Mouse (Mus musculus): ENCODE results near the gene Entpd2. TPM values are rescaled to one million over a fixed set of nuclear protein-coding genes. Genes with fewer than 3 reads are reported as not detected.

Entpd2 gene
- polyA plus RNA-seq, 1 experiment from 2014 or later, result 7.4 TPM

DNA sequence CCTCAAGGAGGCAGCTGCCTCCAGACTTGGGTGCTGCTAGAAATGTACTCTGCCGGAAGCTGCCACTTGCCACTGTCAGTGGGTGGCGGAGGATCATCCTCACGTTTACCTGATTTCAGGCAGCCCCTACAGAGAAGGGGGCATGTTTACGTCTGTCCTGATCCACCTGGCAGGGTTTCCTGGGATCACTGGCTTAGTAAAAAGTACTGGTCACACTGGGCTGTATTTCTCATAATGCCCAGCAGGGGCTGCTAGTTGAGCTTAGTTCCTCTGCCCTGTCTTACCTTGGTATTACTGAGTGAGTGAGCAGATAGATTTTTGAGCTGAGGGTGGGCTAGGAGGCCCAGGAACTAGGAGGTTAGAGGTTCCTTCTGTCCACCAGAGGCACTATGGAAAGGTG lies 19.1 kb upstream of the Entpd2 start:
- Histone ChIP-seq H3K4me2 (ENCODE audit: low read length) (no peak overlapping the region), H3K9me3 (ENCODE audit: control insufficient read depth, low read length) (no peaks in the 10 kb centered on the region), H3K27me3 (replicated peaks; ENCODE audit: control insufficient read depth, insufficient read depth, low read length) (peaks cover 5% of the 10 kb centered on the region; the same call in 1 of the 2 replicates), H3K27ac (ENCODE audit: low read depth, low read length) (no peak overlapping the region), H3K36me3 (ENCODE audit: control insufficient read depth, insufficient read depth, low read length) (no peaks in the 10 kb centered on the region), H3K9ac (ENCODE audit: low read depth, low read length) (no peak overlapping the region), H3K4me1 (ENCODE audit: control insufficient read depth, insufficient read depth, low read depth, low read length) (peaks cover 11% of the 10 kb centered on the region), H3K4me3 (ENCODE audit: low read length) (no peak overlapping the region)
- ATAC-seq, result peak; percentile 43
- 73% methylated on average over 4 of the region's 4 CpGs for WGBS

- no peaks in the 10 kb centered on the region for H3K9me3 ChIP-seq (ENCODE audit: control insufficient read depth, low read length)
- no peak overlapping the region for H3K9ac ChIP-seq (ENCODE audit: low read depth, low read length)
- H3K4me2 ChIP-seq (ENCODE audit: low read length), result no peak overlapping the region
- H3K36me3 ChIP-seq (ENCODE audit: control insufficient read depth, insufficient read depth, low read length), result no peaks in the 10 kb centered on the region
- no peak for ATAC-seq
- no peaks in the 10 kb centered on the region for H3K4me1 ChIP-seq (ENCODE audit: control insufficient read depth, insufficient read depth, low read depth, low read length)
- H3K4me3 ChIP-seq (ENCODE audit: low read length), result no peak overlapping the region
- 78% methylated on average over 5 of the region's 5 CpGs for WGBS
- no peaks in the 10 kb centered on the region for H3K27me3 ChIP-seq (replicated peaks; ENCODE audit: control insufficient read depth, insufficient read depth, low read length)
- no peak overlapping the region for H3K27ac ChIP-seq (ENCODE audit: low read depth, low read length)
Observed at GRCm38 (mm10) chr2:25384492-25384891, 11.2 kb upstream of the Entpd2 start.

GRCm38 (mm10) chr2:25391266-25391665 lies 4.4 kb upstream of the Entpd2 start:
- no peak overlapping the region for H3K9ac ChIP-seq (ENCODE audit: low read depth, low read length)
- WGBS, result 63% methylated on average over 5 of the region's 5 CpGs
- ATAC-seq, result no peak
- H3K27ac ChIP-seq (ENCODE audit: low read depth, low read length), result no peak overlapping the region
- peaks cover 14% of the 10 kb centered on the region for H3K27me3 ChIP-seq (replicated peaks; ENCODE audit: control insufficient read depth, insufficient read depth, low read length)
- peaks cover 15% of the 10 kb centered on the region for H3K4me1 ChIP-seq (ENCODE audit: control insufficient read depth, insufficient read depth, low read depth, low read length)
- H3K9me3 ChIP-seq (ENCODE audit: control insufficient read depth, low read length), result no peaks in the 10 kb centered on the region
- H3K4me2 ChIP-seq (ENCODE audit: low read length), result no peak overlapping the region
- no peak overlapping the region for H3K4me3 ChIP-seq (ENCODE audit: low read length)
- no peaks in the 10 kb centered on the region for H3K36me3 ChIP-seq (ENCODE audit: control insufficient read depth, insufficient read depth, low read length)

- no peaks in the 10 kb centered on the region for H3K36me3 ChIP-seq (ENCODE audit: control insufficient read depth, insufficient read depth, low read length)
- peak overlapping the region; percentile 30; the same call in 1 of the 2 replicates for H3K27ac ChIP-seq (ENCODE audit: low read depth, low read length)
- peaks cover 16% of the 10 kb centered on the region for H3K4me1 ChIP-seq (ENCODE audit: control insufficient read depth, insufficient read depth, low read depth, low read length)
- H3K27me3 ChIP-seq (replicated peaks; ENCODE audit: control insufficient read depth, insufficient read depth, low read length), result peaks cover 37% of the 10 kb centered on the region
- H3K4me3 ChIP-seq (ENCODE audit: low read length), result no peak overlapping the region
- H3K4me2 ChIP-seq (ENCODE audit: low read length), result no peak overlapping the region
- no peak overlapping the region for H3K9ac ChIP-seq (ENCODE audit: low read depth, low read length)
- H3K9me3 ChIP-seq (ENCODE audit: control insufficient read depth, low read length), result no peaks in the 10 kb centered on the region
- ATAC-seq, result peak; percentile 90
- 13% methylated on average over 3 of the region's 3 CpGs for WGBS
Observed at GRCm38 (mm10) chr2:25394281-25395221, 1.1 kb upstream of the Entpd2 start.

DNA sequence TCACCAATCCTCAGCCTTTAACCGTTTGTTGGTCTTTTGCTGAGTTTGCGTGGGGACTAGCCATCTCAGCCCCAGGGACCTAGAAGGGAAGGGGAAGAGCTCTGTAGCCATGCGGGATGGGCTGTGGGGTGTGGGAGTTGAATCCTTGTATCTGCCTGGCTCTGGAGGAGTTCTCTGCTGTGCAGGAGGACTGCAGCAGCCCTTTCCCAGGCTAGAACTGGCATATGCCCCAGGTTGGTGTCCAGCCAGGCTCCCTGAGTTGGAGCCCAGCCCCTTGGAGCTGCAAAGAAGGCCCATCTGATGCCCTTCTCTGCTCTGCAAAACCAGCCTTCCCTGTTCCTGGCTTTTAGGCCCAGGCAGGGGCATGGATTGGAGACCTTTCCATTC lies 916 bp downstream of the Entpd2 start:
- H3K27me3 ChIP-seq (replicated peaks; ENCODE audit: control insufficient read depth, insufficient read depth, low read length), result peaks cover 44% of the 10 kb centered on the region

DNA sequence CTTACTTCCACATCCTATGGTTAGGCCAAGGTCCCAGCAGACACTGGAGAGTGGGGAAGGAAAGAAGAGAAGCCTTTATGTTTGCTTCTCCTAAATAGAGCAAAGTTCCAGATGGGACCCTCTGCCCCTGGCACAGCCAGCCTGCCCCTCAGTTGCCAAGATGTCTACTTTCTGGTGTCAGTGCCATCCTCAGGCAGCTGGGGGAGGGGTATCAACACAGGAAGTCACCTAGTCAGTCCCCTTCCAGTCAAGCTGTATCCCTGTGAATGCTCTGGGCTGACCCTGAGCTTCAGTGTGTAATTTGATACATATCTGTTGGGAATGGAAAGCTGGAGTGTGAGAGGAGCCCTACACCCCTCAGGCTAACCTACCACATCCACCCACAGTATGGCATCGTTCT lies 1.3 kb downstream of the Entpd2 start:
- Histone ChIP-seq H3K4me1 (ENCODE audit: control insufficient read depth, insufficient read depth, low read depth, low read length) (peaks cover 22% of the 10 kb centered on the region), H3K4me3 (ENCODE audit: low read length) (no peak overlapping the region), H3K27ac (ENCODE audit: low read depth, low read length) (no peak overlapping the region), H3K4me2 (ENCODE audit: low read length) (no peak overlapping the region), H3K9me3 (ENCODE audit: control insufficient read depth, low read length) (no peaks in the 10 kb centered on the region), H3K27me3 (replicated peaks; ENCODE audit: control insufficient read depth, insufficient read depth, low read length) (peaks cover 44% of the 10 kb centered on the region), H3K9ac (ENCODE audit: low read depth, low read length) (no peak overlapping the region), H3K36me3 (ENCODE audit: control insufficient read depth, insufficient read depth, low read length) (no peaks in the 10 kb centered on the region)
- 59% methylated on average over 1 of the region's 1 CpGs for WGBS
- no peak for ATAC-seq

More for the DNA sequence above, 916 bp downstream of the Entpd2 start:
- Histone ChIP-seq H3K27ac (ENCODE audit: low read depth, low read length) (no peak overlapping the region), H3K36me3 (ENCODE audit: control insufficient read depth, insufficient read depth, low read length) (no peaks in the 10 kb centered on the region), H3K4me3 (ENCODE audit: low read length) (no peak overlapping the region), H3K4me2 (ENCODE audit: low read length) (peak overlapping the region; percentile 73; the same call in 1 of the 2 replicates), H3K9ac (ENCODE audit: low read depth, low read length) (no peak overlapping the region; the same call in 1 of the 2 replicates), H3K9me3 (ENCODE audit: control insufficient read depth, low read length) (no peaks in the 10 kb centered on the region), H3K4me1 (ENCODE audit: control insufficient read depth, insufficient read depth, low read depth, low read length) (peaks cover 22% of the 10 kb centered on the region)
- 38% methylated on average over 3 of the region's 3 CpGs for WGBS
- no peak for ATAC-seq

DNA sequence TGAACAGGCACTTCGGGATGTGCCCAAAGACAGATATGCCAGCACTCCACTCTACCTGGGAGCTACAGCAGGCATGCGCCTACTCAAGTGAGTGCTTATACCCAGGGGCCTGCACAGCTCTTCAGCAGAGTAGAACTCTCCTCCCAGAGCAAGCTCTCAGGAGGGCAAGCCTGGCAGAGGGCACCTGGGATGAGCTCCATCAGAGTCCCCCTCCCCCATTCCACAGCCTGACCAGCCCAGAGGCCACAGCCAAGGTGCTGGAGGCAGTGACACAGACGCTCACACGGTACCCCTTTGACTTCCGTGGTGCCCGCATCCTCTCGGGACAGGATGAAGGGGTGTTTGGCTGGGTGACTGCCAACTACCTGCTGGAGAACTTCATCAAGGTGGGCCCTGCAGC lies 2.4 kb downstream of the Entpd2 start:
- no peak overlapping the region for H3K27ac ChIP-seq (ENCODE audit: low read depth, low read length)
- peaks cover 44% of the 10 kb centered on the region for H3K27me3 ChIP-seq (replicated peaks; ENCODE audit: control insufficient read depth, insufficient read depth, low read length)
- no peak overlapping the region for H3K4me3 ChIP-seq (ENCODE audit: low read length)
- no peak overlapping the region for H3K9ac ChIP-seq (ENCODE audit: low read depth, low read length)
- no peak overlapping the region for H3K4me2 ChIP-seq (ENCODE audit: low read length)
- H3K9me3 ChIP-seq (ENCODE audit: control insufficient read depth, low read length), result no peaks in the 10 kb centered on the region
- H3K36me3 ChIP-seq (ENCODE audit: control insufficient read depth, insufficient read depth, low read length), result no peaks in the 10 kb centered on the region
- ATAC-seq, result no peak
- H3K4me1 ChIP-seq (ENCODE audit: control insufficient read depth, insufficient read depth, low read depth, low read length), result peaks cover 22% of the 10 kb centered on the region
- 91% methylated on average over 7 of the region's 7 CpGs for WGBS

DNA sequence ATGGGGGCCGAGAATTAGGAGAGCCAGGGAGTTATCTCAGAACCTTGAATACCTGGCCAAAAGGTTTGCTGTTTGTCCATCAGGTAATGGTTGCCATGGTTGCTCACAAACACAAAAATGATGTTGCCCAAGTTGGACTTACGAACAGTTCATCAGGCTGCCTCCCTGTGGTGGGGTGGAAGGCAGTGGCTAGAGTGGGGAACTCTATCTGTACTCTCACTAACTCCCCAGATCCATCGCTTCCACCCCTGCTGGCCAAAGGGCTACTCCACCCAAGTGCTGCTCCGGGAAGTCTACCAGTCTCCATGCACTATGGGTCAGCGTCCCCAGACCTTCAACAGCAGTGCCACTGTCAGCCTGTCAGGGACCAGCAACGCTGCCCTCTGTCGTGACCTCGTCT lies 3.4 kb downstream of the Entpd2 start, which contains the start of gene Npdc1:
Gene Npdc1 (plus strand): TSS at position 301 of the 400 bp plus-strand sequence.
- 66% methylated on average over 8 of the region's 8 CpGs for WGBS

GRCm38 (mm10) chr2:25400291-25400690 lies 4.6 kb downstream of the Entpd2 start:
- WGBS, result 17% methylated on average over 16 of the region's 16 CpGs
- Histone ChIP-seq H3K9ac (ENCODE audit: low read depth, low read length) (peak overlapping the region; percentile 61), H3K4me3 (ENCODE audit: low read length) (peak overlapping the region; percentile 37), H3K27ac (ENCODE audit: low read depth, low read length) (no peak overlapping the region), H3K4me2 (ENCODE audit: low read length) (peak overlapping the region; percentile 68), H3K4me1 (ENCODE audit: control insufficient read depth, insufficient read depth, low read depth, low read length) (peaks cover 29% of the 10 kb centered on the region), H3K36me3 (ENCODE audit: control insufficient read depth, insufficient read depth, low read length) (no peaks in the 10 kb centered on the region), H3K9me3 (ENCODE audit: control insufficient read depth, low read length) (no peaks in the 10 kb centered on the region), H3K27me3 (replicated peaks; ENCODE audit: control insufficient read depth, insufficient read depth, low read length) (peaks cover 36% of the 10 kb centered on the region)
- no peak for ATAC-seq

More for the DNA sequence above, 3.4 kb downstream of the Entpd2 start, which contains the start of gene Npdc1:
- H3K27me3 ChIP-seq (replicated peaks; ENCODE audit: control insufficient read depth, insufficient read depth, low read length), result peaks cover 44% of the 10 kb centered on the region
- no peak within 1 kb of the TSS for H3K27ac ChIP-seq (ENCODE audit: low read depth, low read length)
- peaks cover 26% of the 10 kb centered on the region for H3K4me1 ChIP-seq (ENCODE audit: control insufficient read depth, insufficient read depth, low read depth, low read length)
- no peaks in the 10 kb centered on the region for H3K9me3 ChIP-seq (ENCODE audit: control insufficient read depth, low read length)
- no peaks in the 10 kb centered on the region for H3K36me3 ChIP-seq (ENCODE audit: control insufficient read depth, insufficient read depth, low read length)
- no peak within 1 kb of the TSS; the same call in 1 of the 2 replicates for H3K4me2 ChIP-seq (ENCODE audit: low read length)
- no peak within 1 kb of the TSS for H3K4me3 ChIP-seq (ENCODE audit: low read length)
- no peak within 1 kb of the TSS for H3K9ac ChIP-seq (ENCODE audit: low read depth, low read length)
- no peak for ATAC-seq
